Mouse (Mus musculus) layer of hippocampus, postnatal 36 days (tissue): ENCODE data around the gene Mrpl18. TPM values are rescaled to one million over a fixed set of nuclear protein-coding genes. Genes with fewer than 3 reads are reported as not detected.

Experiments used
- microRNA-seq, 2 experiments: library from miRNA; unstranded; fragments of <30 nt; microRNA quantifications; one replicate each; pipeline ENCODE4 v1.2.0; 2021
- total RNA-seq, 2 experiments: library from RNA; stranded (reverse); gene quantifications; 2 replicates each; pipeline ENCODE4 v1.2.3; 2021

Mrpl18 gene
- total RNA-seq, 2 experiments from 2014 or later = 61.5 to 64.5 TPM

Small RNA genes lying within 50 kb of the gene (microRNA-seq; reads per million reads assigned to microRNA genes)
- gene Gm24085 = 0 reads per million in 2 experiments

Other genes starting within 250 kb of the Mrpl18 start
- not detected for gene Slc22a1, start 240.5 kb downstream of the Mrpl18 start, total RNA-seq
- gene Igf2r, start 146.7 kb downstream of the Mrpl18 start, total RNA-seq = 10 to 100 TPM; 29.0 to 30.9 TPM
- gene Mas1, start 48.2 kb downstream of the Mrpl18 start, total RNA-seq = 10 to 100 TPM; 52.1 to 63.5 TPM
- not detected for gene Mrgprh, start 40.3 kb downstream of the Mrpl18 start, total RNA-seq
- gene Pnldc1, start 6.1 kb downstream of the Mrpl18 start, total RNA-seq = 1 to 10 TPM; 3.2 to 3.3 TPM
- 100 to 1,000 TPM; 218 to 221 TPM for gene Tcp1, start 644 bp downstream of the Mrpl18 start, total RNA-seq
- 1 to 10 TPM; 3.8 to 5.1 TPM for gene Acat3, start 24.3 kb upstream of the Mrpl18 start, total RNA-seq
- gene Acat2, start 44.4 kb upstream of the Mrpl18 start, total RNA-seq = 10 to 100 TPM; 46.7 to 47.3 TPM
- gene Wtap, start 77.8 kb upstream of the Mrpl18 start, total RNA-seq = 10 to 100 TPM; 55.6 to 63.8 TPM
- 100 to 1,000 TPM; 255 to 264 TPM for gene Sod2, start 90.5 kb upstream of the Mrpl18 start, total RNA-seq
- not detected for gene Gpr31b, start 136.0 kb upstream of the Mrpl18 start, total RNA-seq
- under 1 TPM; 0.18 to 0.70 TPM for gene Tcp10b, start 144.8 kb upstream of the Mrpl18 start, total RNA-seq
- not detected for gene Unc93a, start 215.5 kb upstream of the Mrpl18 start, total RNA-seq